Mouse (Mus musculus) mesoderm, embryonic 11.5 days (tissue): ENCODE measurements at regions not wholly inside any gene's neighbourhood (a gene's known extent, or its start where the extent isn't known, plus 50 kb on each side); places are given as distances from the start of the nearest gene placed in this dataset.
"Not testable (repeated sequence)": the region's sequence is repeated elsewhere in the genome, so short reads cannot be mapped to it uniquely, and the experiment has no call there.

Source experiments
- DNase-seq: peaks from one replicate; pipeline ENCODE4 v3.0.0-alpha.2; 2012; ENCODE audit warnings: low read depth, low spot score

DNA sequence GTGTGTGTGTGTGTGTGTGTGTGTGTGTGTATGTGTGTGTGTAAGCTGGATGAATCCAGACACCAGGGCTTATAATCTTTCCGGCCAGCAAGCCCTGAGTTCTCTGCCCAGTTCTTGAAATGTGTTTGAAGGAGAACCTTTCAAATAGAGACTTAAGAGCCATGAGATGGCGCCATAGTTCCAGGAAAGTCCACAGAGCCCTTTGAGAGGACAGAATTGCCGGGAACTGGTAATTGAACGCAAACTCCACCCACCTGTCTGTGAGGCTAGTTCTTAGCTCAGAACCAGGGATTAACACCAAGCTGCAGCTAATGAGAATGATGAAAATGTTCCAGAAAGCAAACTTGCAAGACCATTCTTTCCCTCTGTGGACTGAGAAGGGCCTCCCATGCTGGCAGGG lies 72.2 kb downstream of the Trim42 start:
- DNase-seq = peak; percentile 57

DNA sequence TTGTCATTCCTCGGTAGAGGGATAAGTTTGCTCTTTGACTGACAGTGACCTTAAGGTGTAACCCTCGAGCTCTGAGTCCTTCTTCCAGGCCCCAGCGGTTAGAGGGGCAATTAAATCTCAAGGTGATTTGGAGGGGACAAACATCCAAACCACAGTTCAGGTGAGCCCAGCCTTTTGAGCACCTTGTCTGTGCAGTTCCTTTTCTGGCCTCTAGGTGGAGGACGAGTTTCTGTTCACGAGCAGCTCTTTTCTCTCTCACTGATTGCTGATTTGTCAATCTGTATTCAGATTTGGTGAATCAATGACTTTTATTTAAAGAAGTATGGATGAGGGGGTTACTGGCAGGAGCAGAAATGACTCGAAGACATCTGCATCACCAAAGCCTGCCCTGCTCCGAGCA lies 74.0 kb downstream of the Trim42 start:
- DNase-seq = peak; percentile 36

DNA sequence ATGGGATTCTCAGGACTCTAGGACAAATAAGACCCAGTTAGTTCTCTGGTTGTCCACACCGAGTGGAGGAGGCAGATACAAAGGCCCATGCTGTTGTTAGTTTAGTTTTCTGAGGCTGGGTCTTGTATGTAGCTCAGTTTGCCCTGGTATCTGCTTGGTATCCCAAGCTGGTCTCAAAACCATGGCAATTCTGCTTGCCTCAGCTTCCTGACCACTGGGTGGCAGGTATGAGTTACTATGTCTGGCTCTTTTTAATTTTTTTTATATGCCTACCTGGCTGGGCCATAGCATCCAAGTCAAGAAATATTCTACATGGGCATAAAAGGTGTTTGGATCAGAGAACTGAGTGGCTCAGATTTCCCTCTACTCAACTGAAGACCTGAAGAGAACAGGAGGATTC lies 77.9 kb downstream of the Trim42 start:
- DNase-seq = no peak

DNA sequence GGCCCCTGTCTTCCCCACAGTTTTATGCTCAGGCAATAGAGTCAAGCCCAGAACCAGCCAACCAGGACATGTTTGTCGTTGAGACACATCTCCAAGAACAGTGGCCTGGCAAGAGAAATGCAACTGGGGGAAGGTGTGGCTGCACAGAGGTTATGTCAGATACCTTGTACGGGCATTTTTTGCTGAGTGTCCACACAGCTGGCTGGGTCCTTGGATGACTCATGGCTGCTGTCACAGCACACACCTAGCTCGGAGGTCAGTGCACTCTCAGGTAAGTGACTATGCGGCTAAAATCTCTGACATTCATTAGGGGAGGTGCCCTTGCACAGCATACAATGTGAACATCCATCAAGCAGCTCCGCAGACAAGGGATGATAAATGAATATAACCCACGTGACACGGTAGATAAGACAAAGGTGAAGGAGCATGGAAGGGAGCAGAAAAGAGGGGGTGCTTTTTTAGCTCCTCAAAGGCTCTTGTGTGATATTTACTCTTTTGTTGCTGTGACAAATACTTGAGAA lies 85.4 kb downstream of the Trim42 start:
- DNase-seq = peak; percentile 10

DNA sequence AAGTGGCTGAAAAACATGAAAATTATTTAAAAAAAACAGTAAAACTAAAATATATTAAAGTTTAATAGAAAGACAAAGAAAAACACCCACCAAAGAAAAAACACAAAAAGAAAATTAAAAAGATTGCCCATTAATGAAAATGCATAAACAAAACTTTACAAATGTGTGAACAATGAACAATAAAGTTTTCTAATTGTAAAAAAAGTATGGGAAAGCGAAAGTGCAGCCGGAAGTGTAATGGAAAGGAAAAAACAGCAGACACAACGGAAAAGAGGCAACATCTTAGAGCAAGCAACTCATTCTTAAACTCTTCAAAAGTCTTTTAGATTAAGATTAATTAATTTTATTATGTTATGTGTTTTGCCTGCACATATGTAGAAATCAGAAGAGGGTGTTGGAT lies 87.7 kb downstream of the Trim42 start:
- no peak for DNase-seq

DNA sequence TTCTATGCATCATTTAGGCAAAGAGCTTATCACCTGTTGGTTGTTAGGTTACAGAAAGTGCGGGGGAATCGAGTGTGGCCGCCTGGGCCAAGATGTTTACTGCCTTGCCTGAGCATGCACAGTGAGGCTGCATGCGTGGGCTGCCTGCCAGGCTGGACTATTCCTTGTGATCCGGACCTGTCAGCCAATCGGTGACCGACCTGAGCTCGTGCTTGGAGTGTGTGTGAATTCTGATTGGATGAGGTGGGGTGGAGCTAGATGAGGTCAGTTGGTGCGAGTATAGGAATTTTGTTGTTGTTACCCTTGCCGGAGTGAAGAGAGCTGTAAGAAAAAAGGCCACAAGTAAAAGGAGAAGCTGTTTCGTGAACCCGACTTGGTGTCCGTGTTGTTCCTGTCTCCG lies 94.3 kb downstream of the Trim42 start:
- DNase-seq = not testable (repeated sequence)

DNA sequence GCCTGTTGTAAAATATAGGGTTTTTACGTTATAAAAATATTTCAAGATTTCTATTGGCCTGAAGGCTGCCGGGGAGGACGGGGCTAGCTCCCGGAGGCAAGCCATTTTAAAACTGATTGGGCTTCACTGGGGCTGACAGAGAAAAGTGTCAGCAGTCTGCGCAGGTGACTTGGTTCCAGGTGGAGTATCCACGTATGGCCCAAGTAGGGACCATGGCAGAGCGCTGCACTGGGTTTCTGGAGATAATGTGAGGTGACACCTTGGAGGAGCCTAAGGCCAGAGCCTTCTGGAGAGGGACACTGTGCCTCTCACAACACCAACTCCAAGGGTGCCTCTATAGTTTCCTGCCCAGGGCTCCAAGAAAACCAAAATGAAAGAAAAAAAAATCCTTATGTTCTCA lies 95.9 kb downstream of the Trim42 start:
- DNase-seq = no peak

DNA sequence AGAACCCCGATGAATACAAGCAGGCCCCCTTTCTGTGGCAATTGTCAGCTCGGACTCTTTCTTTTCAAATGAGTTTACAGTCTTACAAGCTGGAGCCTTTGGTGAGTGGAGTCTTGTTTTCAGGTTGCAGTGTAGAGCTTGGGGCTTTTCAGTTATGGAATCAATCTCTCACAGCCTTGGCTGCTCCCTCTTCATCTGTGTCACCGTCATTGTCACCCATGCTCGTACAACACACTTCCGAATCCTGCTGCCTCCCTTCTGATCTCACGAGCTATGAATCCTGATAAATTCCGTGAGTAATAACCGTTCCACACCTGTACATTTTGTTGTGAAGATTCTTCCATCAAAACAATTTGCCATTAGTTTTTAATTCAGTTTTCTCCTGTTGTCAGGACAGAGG lies 97.7 kb downstream of the Trim42 start:
- no peak for DNase-seq

DNA sequence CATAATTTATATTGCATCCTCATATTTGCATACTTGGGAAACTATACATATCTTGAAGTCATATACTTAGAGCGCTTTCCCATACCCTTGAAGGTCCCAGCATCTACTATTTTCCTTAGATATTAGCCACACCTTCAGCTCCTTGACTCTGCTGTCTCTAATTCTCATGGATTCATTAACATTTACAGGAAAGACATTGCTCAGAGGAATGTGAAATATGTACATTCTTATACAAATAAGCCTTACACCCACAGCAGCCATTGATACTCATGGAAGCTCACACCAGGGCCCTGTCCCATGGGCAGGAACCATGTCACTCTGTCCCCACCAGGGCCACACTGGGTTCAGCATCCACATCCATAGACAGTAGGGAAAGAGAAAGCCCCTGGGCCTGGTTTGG lies 122.1 kb downstream of the Trim42 start:
- no peak for DNase-seq

DNA sequence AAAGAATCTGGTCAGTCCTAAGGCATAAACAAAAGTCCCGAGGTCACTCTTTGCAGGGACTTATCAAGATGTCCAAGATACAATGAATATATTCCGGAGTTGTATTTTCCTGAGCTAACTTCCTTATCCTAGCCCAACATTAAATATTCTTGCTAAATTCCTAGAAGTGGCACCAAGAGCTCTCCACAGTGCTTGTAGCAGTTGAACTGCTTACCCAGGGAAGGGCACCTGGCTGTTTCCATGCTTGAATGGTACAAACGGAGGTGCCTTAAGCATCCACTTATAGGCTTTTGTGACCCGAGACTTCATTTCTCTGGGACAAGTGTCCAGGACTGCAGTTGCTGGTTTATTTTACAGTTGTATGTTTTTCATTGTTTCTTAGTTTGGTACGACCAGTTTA lies 115.1 kb upstream of the Slc25a36 start:
- no peak for DNase-seq

DNA sequence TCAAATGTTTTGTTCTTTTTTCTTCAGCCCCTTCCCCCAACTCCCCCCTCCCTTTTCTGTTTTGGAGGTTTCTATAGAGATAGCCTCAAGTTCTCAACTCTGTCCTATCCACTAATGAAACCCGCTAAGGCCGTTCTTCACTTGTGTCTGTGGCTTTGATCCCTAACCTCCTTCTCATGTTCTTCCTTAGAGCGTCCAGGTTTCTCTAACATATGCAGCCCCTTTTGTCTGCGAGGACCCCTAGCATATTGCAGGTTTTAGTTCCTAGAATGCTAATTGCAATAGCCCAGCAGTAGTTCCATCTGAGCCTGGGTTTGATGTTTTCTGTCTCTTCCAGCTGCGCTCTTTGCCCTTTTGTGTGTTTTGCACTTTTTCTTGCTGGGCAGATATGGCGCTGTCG lies 113.6 kb upstream of the Slc25a36 start:
- no peak for DNase-seq

DNA sequence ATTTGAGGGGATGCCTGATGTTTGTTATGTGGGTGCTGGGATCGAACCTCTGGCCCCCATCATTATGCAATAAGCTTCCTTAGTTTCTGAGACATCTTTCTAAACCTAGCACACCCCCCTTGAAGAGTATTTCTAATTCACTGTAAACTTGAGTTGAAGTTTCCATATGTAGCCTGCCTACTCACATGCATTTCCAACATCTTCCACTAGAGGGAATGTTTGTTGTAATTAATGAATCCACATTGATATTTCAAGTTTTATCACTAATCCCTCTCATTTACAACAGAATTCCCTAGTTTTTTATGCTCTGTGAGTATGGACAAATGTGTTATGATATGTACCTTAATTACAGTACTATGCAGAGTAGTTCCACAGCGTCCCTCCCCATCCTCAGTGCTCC lies 103.8 kb upstream of the Slc25a36 start:
- peak; percentile 28 for DNase-seq

DNA sequence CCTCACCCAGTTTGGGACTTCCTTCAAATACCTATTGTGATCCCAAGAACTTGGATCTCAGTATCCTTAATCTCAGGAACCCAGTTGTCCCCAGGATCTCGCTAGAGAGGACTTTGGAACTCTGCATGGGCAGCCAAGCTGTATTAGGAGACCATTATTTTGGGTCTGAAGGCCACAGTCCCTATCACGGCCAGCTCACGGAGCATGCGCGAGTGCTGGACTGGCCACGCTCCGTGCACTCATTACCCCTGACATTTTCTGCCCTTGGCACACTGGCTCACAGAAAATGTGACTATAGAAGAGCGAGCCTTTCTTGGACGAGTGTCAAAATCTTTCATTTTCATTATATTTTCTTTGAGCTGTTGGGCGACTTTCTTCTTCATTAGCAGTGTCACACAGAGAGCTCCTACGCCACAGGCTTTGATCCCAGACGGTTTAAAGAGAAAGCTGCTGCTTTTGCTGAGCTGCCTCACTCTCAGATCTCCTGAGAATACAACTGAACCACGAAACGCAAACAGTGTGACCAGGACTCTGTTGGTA lies 79.4 kb upstream of the Slc25a36 start:
- no peak for DNase-seq

DNA sequence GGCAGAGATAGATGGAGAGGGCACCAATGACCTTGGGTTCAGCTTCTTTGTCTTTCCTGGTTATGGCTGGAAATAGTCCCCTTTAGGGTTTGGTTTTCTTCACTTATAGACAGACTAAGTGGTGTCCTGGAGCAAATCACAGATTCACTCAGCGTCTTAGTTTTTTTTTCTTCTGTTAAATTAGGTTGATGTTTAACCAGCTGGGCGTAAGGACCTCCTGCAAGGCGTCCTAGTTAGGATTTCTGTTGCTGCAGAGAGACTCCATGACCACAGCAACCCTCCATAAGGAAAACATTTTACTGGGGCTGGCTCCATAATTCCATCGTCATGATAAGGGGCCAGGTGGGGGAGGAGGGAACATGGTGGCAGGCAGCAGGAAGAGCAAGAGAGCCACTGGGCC lies 78.7 kb upstream of the Slc25a36 start:
- DNase-seq = no peak

DNA sequence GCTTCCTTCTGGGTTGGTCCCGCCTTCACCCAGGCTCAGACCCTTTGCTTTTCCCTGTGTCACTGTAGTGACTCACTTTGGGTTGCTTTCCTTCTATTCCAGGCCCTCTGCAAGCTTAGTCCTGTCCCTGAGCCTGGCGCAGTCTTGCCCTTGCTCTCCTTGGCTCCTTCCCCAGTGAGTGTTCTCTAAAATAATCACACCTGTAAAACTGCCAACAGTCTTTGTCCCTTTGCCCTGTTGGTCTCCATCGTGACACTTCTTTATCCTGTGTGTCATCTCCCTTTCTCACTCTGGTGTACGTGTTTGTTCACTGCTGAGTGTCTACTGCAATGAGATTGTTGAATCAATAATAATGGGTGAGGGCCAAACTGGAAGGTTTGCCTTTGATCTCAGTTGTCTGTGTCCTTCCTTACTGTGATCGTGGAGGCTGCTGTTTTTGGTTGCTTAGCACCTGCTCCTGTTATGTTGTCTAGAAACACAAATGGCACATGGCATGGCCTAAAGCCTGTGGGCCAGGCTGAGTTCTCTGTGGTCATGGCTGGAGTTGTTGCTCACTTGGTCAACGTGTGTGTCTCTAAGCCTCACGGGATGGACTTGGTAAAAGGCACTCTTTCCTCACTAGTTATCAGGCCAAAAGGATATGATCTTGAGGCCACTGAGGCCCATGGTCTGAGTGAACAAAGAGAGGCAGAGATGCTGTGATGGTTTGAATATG lies 77.8 kb upstream of the Slc25a36 start:
- no peak for DNase-seq

DNA sequence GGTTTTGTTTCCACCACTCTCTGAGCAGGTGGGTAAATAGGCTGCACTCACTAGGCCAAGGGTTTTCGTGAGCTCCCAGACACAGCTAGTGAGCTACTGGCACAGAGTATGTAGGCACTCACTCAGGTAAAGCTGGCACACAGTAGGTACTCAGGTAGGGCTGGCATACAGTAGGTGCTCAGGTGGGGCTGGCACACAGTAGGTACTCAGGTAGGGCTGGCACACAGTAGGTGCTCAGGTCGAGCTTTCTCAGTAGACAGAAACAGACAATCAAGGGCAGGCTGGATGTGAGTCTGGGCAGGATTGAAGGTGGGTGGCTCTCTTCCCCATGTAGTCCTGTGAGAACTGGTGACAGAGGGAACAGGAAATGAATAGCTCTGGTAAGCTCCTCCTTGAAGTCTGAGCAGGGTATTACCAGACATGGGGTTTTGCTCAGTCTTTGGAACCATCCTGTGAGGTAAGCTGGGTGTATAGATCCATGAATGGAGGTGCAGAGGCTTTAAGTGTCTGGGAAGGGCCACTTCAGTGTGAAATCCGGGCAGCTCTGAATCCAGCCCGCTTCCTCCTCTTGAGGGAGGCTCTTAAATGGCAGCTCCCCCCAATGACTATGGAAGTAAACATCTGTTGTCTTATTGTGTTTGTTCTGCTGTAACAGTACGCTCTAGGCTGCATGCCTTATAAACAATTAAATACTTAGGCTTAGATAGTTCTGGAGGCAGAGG lies 62.4 kb upstream of the Slc25a36 start:
- DNase-seq = no peak

DNA sequence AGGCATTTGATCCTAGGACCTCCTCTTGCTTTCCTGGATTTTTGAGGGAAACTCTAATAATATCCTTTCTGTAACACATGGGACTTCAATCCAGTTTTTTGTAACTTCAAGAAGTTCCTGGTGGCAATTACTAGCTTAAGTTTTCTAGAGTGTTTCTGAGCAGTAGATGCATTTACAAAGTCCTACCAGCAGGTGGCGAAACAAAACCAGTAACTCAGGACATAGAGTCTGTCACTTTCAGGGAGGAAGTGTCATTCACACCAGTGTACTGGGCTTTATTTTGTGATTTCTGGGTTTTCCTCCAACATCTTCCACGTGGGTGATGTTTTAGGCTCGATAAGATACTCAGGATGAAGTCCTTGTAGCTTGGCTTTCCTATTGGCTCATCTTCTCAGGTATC lies 61.1 kb upstream of the Slc25a36 start:
- DNase-seq = peak; percentile 61

DNA sequence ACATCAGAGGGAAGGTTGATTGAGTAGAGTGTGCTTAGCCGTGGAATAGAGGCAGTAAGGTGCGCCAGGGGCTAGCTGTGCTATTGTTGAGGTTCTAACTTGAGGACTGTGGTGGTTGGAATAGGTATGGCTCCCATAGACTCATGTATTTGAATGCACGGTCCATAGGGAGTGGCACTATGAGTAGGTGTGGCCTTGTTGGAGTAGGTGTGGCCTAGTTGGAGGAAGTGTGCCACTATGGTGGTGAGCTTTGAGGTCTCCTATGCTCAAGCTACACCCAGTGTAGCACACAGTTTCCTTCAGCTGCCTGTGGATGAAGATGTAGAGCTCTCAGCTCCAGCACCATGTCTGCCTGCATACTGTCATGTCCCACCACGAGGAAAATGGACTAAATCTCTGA lies 60.5 kb upstream of the Slc25a36 start:
- DNase-seq = no peak

DNA sequence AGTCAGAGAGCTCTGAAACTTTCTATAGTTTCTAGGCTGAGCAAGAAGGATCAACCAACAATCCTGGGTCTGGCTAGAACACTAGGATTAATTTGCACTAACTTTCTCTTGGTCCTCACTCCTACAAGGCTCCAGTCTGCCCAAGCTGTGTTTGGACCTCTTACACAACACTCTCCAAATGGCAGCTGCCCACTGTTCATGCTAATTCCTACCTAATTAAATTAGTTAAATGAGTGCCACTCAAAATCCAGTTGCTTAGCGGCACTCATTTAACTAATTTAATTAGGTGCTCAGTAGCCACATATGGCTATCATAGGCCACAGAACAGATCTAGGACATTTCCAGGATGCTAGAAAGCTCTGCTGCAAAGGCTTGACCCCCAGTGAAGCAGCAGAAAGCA lies 59.9 kb upstream of the Slc25a36 start:
- DNase-seq = no peak

DNA sequence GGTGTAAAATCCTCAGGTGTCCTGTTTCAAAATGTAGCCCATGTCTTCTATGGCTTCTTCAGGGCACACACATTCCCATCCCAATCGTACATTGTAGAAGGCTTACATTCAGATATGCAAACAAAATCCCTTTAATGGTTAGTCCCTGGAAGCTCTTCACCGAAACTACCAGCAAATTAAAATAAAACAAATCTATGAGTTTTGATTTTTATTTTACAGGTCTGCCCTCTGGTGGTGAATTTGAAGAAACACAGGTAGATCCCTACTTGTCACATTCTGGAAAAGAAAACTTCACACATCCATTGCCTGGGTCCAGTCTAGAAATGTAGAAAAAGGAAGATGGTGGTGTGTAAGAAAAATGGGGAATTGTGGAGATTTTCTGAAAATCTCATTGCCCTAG lies 51.5 kb upstream of the Slc25a36 start:
- DNase-seq = peak; percentile 11
